Mouse (Mus musculus) forebrain, postnatal 0 days (tissue): ENCODE results near the gene Runx2. TPM values are rescaled to one million over a fixed set of nuclear protein-coding genes. Genes with fewer than 3 reads are reported as not detected.

ENCODE experiments used
- ATAC-seq: fragments of 200-750 bp; cut with Nextera tagmentation; 2 replicates; pipeline ENCODE4 v1.8.0; 2017; ENCODE audit warnings: mild to moderate bottlenecking, moderate library complexity
- DNase-seq: peaks from one replicate; pipeline ENCODE4 v3.0.0-alpha.2; 2015
- H3K27ac ChIP-seq: fragments of 300-500 bp; sonication (generic); 2 replicates; pipeline ENCODE4 v1.5.1; 2014; ENCODE audit warnings: low read depth, mild to moderate bottlenecking, antibody characterized with exemption, low read length, moderate library complexity, mixed read lengths
- H3K27me3 ChIP-seq: fragments of 300-500 bp; sonication (generic); 2 replicates; pipeline ENCODE4 v1.6.1; 2014; ENCODE audit warnings: mild to moderate bottlenecking, low read length, mixed read lengths; ENCODE audit not compliant: insufficient read depth
- H3K36me3 ChIP-seq: fragments of 300-500 bp; sonication (generic); 2 replicates; pipeline ENCODE4 v1.6.1; 2014; ENCODE audit warnings: mild to moderate bottlenecking, moderate library complexity; ENCODE audit not compliant: insufficient read depth
- H3K4me1 ChIP-seq: fragments of 300-500 bp; sonication (generic); 2 replicates; pipeline ENCODE4 v1.6.1; 2014; ENCODE audit warnings: antibody characterized with exemption; ENCODE audit not compliant: insufficient read depth
- H3K4me2 ChIP-seq: fragments of 300-500 bp; sonication (generic); 2 replicates; pipeline ENCODE4 v1.6.1; 2014; ENCODE audit warnings: low read depth, mild to moderate bottlenecking, moderate library complexity
- H3K4me3 ChIP-seq: fragments of 300-500 bp; sonication (generic); 2 replicates; pipeline ENCODE4 v1.5.1; 2014; ENCODE audit warnings: low read depth, low read length, mixed read lengths
- H3K9ac ChIP-seq: fragments of 300-500 bp; sonication (generic); 2 replicates; pipeline ENCODE4 v1.6.1; 2014; ENCODE audit warnings: mild to moderate bottlenecking
- H3K9me3 ChIP-seq: fragments of 300-500 bp; sonication (generic); 2 replicates; pipeline ENCODE4 v1.6.1; 2016; ENCODE audit warnings: low read length
- CTCF ChIP-seq: sonication (generic); IDR thresholded peaks from 2 replicates; pipeline ENCODE4 v1.5.1; 2016; ENCODE audit warnings: antibody characterized with exemption, control low read depth, low read depth
- WGBS: fragments of 180-500 bp; shearing (Covaris S2); extraction: QIAGEN DNeasy Blood & Tissue Kit; methylation state at CpG from one replicate; pipeline ENCODE4 v1.1.7; 2014; 5-methylcytosine and 5-hydroxymethylcytosine counted together
- polyA plus RNA-seq: library from polyadenylated mRNA; unstranded; fragments of >200 nt; fragmentation: Nextera tagmentation; extraction: Ambion mirVana; gene quantifications from 2 replicates; pipeline ENCODE4 v1.2.1, GENCODE M21; 2015
- total RNA-seq: library from RNA; depleted of rRNA; stranded (reverse); fragments of >200 nt; gene quantifications from 2 replicates; pipeline ENCODE4 v1.2.3, GENCODE M21; 2014; rRNA removed

Gene Runx2
- total and polyA plus RNA-seq, 2 experiments from 2014 or later: 0.77 to 5.7 TPM

GRCm38 (mm10) chr17:44463679-44464078 lies 350.9 kb downstream of the Runx2 start:
- no peaks in the 10 kb centered on the region for H3K4me1 ChIP-seq
- H3K4me3 ChIP-seq: no peak overlapping the region
- H3K36me3 ChIP-seq: no peaks in the 10 kb centered on the region
- DNase-seq (no peak), ATAC-seq (no peak)
- H3K27me3 ChIP-seq: no peaks in the 10 kb centered on the region
- no peak for TF ChIP-seq CTCF
- no peak overlapping the region for H3K4me2 ChIP-seq
- H3K27ac ChIP-seq: no peak overlapping the region
- H3K9me3 ChIP-seq: no peaks in the 10 kb centered on the region
- 83% methylated on average over 4 of the region's 4 CpGs for WGBS
- H3K9ac ChIP-seq: no peak overlapping the region

DNA sequence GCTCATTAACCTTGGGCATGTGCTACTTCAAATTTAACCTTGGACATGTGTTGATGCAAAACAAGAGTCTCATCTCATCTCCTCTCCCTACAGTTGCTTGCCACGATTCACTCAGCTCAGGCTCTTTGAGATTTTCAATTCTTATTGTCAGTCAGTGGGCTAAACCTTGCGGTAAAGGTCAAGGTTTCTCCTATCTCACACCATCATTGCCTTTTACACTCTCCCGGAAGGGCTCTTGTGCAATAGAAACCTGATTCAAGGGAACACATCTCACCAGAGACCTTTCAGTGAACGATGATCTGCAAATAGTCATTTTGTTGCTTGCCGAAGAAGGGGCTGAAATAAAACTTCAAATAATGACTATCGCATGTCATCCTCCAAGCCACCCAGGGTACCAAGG lies 354.4 kb downstream of the Runx2 start:
- Histone ChIP-seq H3K4me3 (no peak overlapping the region), H3K4me2 (no peak overlapping the region), H3K4me1 (no peaks in the 10 kb centered on the region), H3K9ac (no peak overlapping the region), H3K27me3 (no peaks in the 10 kb centered on the region), H3K27ac (no peak overlapping the region), H3K9me3 (no peaks in the 10 kb centered on the region), H3K36me3 (no peaks in the 10 kb centered on the region)
- 89% methylated on average over 6 of the region's 6 CpGs for WGBS
- TF ChIP-seq CTCF: no peak
- ATAC-seq (no peak), DNase-seq (no peak)

- no peaks in the 10 kb centered on the region for H3K27me3 ChIP-seq
- TF ChIP-seq CTCF: no peak
- DNase-seq: no peak
- no peak overlapping the region for H3K4me3 ChIP-seq
- no peak overlapping the region for H3K9ac ChIP-seq
- 92% methylated on average over 4 of the region's 4 CpGs for WGBS
- H3K36me3 ChIP-seq: no peaks in the 10 kb centered on the region
- no peaks in the 10 kb centered on the region for H3K4me1 ChIP-seq
- no peaks in the 10 kb centered on the region for H3K9me3 ChIP-seq
- no peak overlapping the region for H3K27ac ChIP-seq
- no peak overlapping the region for H3K4me2 ChIP-seq
- no peak for ATAC-seq
These were observed 355.6 kb downstream of the Runx2 start for GRCm38 (mm10) chr17:44459029-44459428.

GRCm38 (mm10) chr17:44456696-44457095 lies 357.9 kb downstream of the Runx2 start:
- no peak overlapping the region for H3K27ac ChIP-seq
- no peaks in the 10 kb centered on the region for H3K27me3 ChIP-seq
- H3K9ac ChIP-seq: no peak overlapping the region
- H3K4me2 ChIP-seq: no peak overlapping the region
- H3K9me3 ChIP-seq: no peaks in the 10 kb centered on the region
- TF ChIP-seq CTCF: no peak
- no peaks in the 10 kb centered on the region for H3K4me1 ChIP-seq
- no peak overlapping the region for H3K4me3 ChIP-seq
- no peaks in the 10 kb centered on the region for H3K36me3 ChIP-seq
- no peak for ATAC-seq
- no peak for DNase-seq
- 80% methylated on average over 3 of the region's 3 CpGs for WGBS

DNA sequence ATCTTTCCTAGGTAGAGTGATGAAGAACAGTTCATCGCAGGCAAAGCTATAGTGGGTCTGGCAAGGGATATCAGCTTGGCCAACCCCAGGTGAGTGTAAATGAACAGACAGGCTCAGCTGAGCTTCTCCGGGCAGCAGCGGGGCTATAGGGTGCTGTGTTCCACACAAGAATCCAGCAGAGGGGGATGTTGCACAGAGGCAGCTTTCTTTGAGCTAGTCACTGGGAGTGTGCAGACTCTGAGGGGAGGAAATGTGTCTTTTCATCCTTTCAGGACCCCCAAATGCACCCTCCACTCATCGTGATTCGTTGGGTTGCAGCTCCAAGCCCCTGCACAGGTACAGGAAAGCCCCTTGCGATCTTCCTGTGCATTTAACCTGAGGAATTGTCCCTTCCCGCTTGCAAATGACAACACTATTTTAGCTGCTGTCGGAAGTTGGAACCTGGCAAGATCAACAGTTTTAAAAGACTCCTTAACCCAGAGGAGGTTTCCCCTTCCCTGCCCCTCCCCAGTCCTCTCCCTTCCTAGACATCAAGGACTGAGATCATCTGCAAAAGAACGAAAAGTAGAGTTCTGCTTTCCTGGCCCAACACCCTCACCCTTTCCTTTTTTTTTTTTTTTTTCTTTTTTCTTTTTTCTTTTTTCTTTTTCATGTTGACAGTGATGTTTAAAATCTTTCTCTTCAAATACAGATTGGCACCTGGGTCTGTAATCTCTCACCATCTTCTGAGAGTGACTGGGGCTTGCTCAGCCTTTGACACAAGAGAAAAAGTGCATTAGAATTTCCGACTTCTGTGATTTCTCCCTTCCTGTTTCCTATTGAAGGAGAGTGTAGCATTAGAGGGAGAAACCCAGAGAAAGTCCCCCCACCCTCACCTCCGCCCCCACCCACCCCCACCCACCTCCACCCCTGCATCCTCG lies 358.7 kb downstream of the Runx2 start:
- WGBS: 33% methylated on average over 12 of the region's 12 CpGs
- DNase-seq (peak; percentile 84), ATAC-seq (peak; percentile 92)
- H3K4me2 ChIP-seq: no peak overlapping the region
- H3K27ac ChIP-seq: no peak overlapping the region
- H3K9me3 ChIP-seq: no peaks in the 10 kb centered on the region
- H3K36me3 ChIP-seq: no peaks in the 10 kb centered on the region
- H3K9ac ChIP-seq: no peak overlapping the region
- no peaks in the 10 kb centered on the region for H3K27me3 ChIP-seq
- no peaks in the 10 kb centered on the region for H3K4me1 ChIP-seq
- H3K4me3 ChIP-seq: no peak overlapping the region
- TF ChIP-seq CTCF: peak; percentile 91

- no peak for DNase-seq
- ATAC-seq: no peak
- no peak for TF ChIP-seq CTCF
- 75% methylated on average over 9 of the region's 9 CpGs for WGBS
- Histone ChIP-seq H3K27ac (no peak overlapping the region), H3K9me3 (no peaks in the 10 kb centered on the region), H3K9ac (no peak overlapping the region), H3K27me3 (no peaks in the 10 kb centered on the region), H3K4me1 (no peaks in the 10 kb centered on the region), H3K36me3 (no peaks in the 10 kb centered on the region), H3K4me2 (no peak overlapping the region), H3K4me3 (no peak overlapping the region)
These were observed 364.6 kb downstream of the Runx2 start for GRCm38 (mm10) chr17:44449915-44450471.

Other genes with a start within 250 kb of the Runx2 start
- gene Supt3, start 37.6 kb downstream of the Runx2 start, total RNA-seq: 3.2 and 5.5 TPM in 2 replicates
- gene Supt3, start 37.6 kb downstream of the Runx2 start, polyA plus RNA-seq: 20.5 and 24.5 TPM in 2 replicates